Mouse (Mus musculus) heart, postnatal 36 days (tissue): Measurements from ENCODE around the gene H2al1g. TPM values are rescaled to one million over a fixed set of nuclear protein-coding genes. Genes with fewer than 3 reads are reported as not detected.

Experiments used
- total RNA-seq, 2 experiments: library from RNA; stranded (reverse); gene quantifications; 2 replicates each; pipeline ENCODE4 v1.2.3; 2021

Gene H2al1g
- total RNA-seq, 2 experiments from 2014 or later, result not detected

Other genes with a start within 250 kb of the H2al1g start
- not detected for gene H2al1a, start 19.0 kb upstream of the H2al1g start, total RNA-seq
- not detected for gene H2al1b, start 15.8 kb upstream of the H2al1g start, total RNA-seq
- gene H2al1c, start 12.6 kb upstream of the H2al1g start, total RNA-seq, result not detected
- gene H2al1d, start 9.4 kb upstream of the H2al1g start, total RNA-seq, result not detected
- not detected for gene H2al1e, start 6.3 kb upstream of the H2al1g start, total RNA-seq
- gene H2al1f, start 3.1 kb upstream of the H2al1g start, total RNA-seq, result not detected
- not detected for gene H2al1h, start 3.2 kb downstream of the H2al1g start, total RNA-seq
- not detected for gene H2al1i, start 6.4 kb downstream of the H2al1g start, total RNA-seq
- gene H2al1j, start 9.6 kb downstream of the H2al1g start, total RNA-seq, result not detected